Mouse (Mus musculus): ENCODE results near the gene Mpnd. TPM values are rescaled to one million over a fixed set of nuclear protein-coding genes. Genes with fewer than 3 reads are reported as not detected.

Mpnd gene
- polyA plus RNA-seq, 1 experiment from 2014 or later: 156 TPM

DNA sequence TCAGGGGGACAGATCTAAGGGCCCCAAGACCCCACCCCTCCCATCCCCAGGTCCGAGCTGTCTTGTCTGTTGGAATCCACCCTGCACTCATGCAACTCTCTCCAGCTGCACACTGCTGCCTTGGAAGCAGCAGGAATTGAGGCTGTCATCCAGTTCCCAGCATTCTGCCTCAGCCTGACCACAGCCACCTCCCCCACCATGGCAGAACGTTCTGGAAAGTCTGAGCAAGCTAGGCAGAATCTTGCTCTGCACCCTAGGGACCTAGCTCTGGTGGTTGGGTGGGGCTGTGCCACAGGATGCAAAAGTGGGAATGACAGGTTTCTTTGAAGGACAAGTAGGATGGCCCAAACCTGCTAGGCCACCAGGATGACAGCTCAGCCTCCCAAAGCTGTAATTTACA lies 19.0 kb downstream of the Mpnd start:
- no peak overlapping the region for H3K9ac ChIP-seq
- peaks cover 48% of the 10 kb centered on the region for H3K4me1 ChIP-seq (replicated peaks)
- no peak overlapping the region for H3K27ac ChIP-seq (replicated peaks)
- H3K27me3 ChIP-seq: no peaks in the 10 kb centered on the region
- no peak overlapping the region for H3K4me2 ChIP-seq
- no peak overlapping the region for H3K4me3 ChIP-seq
- peaks cover 31% of the 10 kb centered on the region for H3K36me3 ChIP-seq
- ATAC-seq (ENCODE audit: low read depth): no peak
- WGBS: 81% methylated on average over 2 of the region's 2 CpGs
- no peaks in the 10 kb centered on the region for H3K9me3 ChIP-seq

DNA sequence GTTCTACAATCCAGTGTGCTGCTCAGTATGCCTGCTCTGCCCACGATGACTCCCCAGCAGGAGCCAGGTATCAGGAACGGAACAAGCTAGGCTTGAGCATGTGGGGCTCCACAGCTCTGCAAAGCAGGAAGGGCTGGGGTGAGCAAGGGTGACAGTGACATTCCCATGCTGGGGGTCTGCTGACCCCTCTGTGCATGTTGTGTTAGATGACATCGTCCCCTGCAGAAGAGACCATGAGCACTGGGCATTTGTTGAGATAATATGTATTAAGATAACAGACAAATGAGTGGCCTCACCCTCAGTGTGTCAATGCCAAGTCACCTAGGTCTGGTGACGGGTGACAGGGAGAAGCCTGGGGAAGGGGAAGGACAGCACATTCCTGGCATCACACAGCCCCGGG lies 19.4 kb downstream of the Mpnd start:
- Histone ChIP-seq H3K36me3 (peaks cover 31% of the 10 kb centered on the region), H3K4me2 (no peak overlapping the region), H3K9me3 (no peaks in the 10 kb centered on the region), H3K4me3 (no peak overlapping the region), H3K9ac (no peak overlapping the region), H3K27ac (replicated peaks) (no peak overlapping the region), H3K27me3 (no peaks in the 10 kb centered on the region), H3K4me1 (replicated peaks) (peaks cover 51% of the 10 kb centered on the region)
- WGBS: 79% methylated on average over 5 of the region's 5 CpGs
- ATAC-seq (ENCODE audit: low read depth): no peak

DNA sequence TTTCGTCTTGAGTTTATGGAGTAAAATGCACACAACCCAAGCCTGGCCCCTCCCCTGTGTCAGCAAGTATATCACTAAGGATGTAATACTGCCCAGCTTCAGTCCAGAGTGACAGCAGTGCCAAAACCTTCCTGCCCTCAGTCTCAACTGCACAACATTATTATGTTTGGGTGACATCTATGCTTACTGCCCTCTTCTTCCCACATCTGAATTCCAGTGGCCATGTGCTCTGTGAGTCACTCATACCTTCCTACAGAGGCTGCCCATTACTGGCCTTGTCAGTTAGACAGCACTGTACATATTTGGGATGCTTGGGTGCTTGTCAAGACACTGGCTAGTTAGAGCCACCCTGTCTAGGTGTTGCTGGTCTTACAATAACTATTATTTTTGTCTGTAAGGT lies 20.8 kb downstream of the Mpnd start:
- Histone ChIP-seq H3K4me3 (no peak overlapping the region), H3K4me1 (replicated peaks) (peaks cover 56% of the 10 kb centered on the region), H3K9ac (no peak overlapping the region), H3K27me3 (no peaks in the 10 kb centered on the region), H3K9me3 (no peaks in the 10 kb centered on the region), H3K4me2 (no peak overlapping the region), H3K36me3 (peaks cover 32% of the 10 kb centered on the region), H3K27ac (replicated peaks) (no peak overlapping the region)
- WGBS: 92% methylated on average over 1 of the region's 1 CpGs
- ATAC-seq (ENCODE audit: low read depth): no peak

DNA sequence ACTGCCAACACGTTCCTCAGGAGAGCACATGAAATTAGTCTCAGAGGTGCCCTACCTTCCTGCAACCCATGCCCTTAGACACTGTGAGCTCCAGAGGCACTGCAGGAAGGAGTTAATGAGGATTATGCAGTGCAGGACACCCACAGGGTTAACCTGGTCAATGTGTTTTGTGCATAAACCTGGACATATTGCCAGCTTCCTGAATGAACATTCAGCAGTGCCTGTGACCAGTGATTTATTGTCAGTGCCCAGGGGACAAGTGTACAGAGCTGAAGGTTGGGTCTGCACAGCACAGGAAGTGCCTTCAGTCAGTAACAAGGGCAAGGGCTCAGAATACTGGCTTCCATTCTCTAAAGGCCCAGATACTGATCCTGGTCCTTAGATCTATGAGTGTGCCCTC lies 21.4 kb downstream of the Mpnd start:
- Histone ChIP-seq H3K4me1 (replicated peaks) (peaks cover 53% of the 10 kb centered on the region), H3K4me3 (no peak overlapping the region), H3K9ac (no peak overlapping the region), H3K27ac (replicated peaks) (no peak overlapping the region), H3K27me3 (no peaks in the 10 kb centered on the region), H3K9me3 (no peaks in the 10 kb centered on the region), H3K36me3 (peaks cover 33% of the 10 kb centered on the region), H3K4me2 (no peak overlapping the region)
- no peak for ATAC-seq (ENCODE audit: low read depth)
- 90% methylated on average over 1 of the region's 1 CpGs for WGBS

DNA sequence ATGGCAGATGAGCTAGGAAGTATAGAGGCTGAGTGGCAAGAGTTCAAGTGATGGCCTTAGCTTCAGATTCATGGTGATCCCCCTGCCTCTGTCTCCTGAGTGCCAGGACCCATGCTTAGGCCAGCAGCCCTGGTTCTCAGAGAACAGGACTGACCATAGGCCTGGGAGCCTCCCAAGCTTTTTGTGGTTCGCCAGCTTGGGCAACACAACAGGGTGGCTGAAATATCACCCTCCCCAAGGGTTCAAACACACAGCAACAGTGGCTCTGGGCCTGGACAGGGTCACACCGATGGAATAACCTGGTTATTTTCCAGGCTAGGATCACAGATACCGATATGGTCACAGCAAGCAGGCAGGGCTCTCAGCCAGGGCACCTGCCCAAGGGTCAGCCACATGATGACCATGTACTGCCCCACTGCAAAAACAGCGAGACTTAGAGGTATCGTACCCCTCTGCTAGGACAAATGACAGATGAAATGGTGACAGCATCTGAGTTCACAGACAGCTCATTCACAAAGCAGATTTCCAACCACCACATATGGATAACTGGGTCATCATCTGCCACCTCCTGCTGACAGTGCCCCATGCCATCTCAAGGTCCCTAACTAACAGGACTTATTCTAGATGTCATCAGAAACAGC lies 22.4 kb downstream of the Mpnd start:
- Histone ChIP-seq H3K27me3 (no peaks in the 10 kb centered on the region), H3K4me1 (replicated peaks) (peaks cover 56% of the 10 kb centered on the region), H3K36me3 (peaks cover 37% of the 10 kb centered on the region), H3K9ac (peak overlapping the region; percentile 51), H3K4me3 (no peak overlapping the region), H3K27ac (replicated peaks) (no peak overlapping the region), H3K4me2 (no peak overlapping the region), H3K9me3 (no peaks in the 10 kb centered on the region)
- WGBS: 94% methylated on average over 5 of the region's 5 CpGs
- no peak for ATAC-seq (ENCODE audit: low read depth)

DNA sequence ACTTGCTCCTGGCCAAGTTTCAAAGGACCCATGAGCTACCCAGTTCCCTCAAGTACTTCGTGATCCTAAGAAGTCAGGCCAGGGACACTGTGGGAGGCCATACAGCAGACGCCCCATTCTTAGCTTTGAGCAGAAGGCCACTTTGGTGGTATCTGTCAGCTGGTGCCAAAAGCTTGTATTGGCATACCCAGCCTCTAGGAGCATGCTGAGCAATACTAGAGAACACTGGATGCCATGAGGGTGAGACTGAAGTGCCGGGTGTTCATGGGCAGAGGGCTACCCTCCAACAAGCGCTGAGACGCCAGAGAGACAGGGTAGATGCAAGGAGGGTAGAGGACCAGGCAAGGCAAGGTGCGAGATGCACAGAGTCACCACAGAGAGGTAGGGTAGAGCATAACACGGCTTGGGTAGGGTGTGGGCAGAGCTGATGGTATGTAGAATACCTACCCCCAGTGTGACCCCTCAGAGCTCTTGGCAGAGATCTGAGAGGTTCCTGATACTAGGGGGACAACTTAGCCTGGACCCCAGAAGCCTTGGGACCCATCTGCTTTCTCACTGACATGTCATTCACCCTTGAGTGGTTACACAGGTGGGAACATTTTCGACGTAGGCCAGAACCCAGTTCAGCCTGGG lies 24.8 kb downstream of the Mpnd start:
- no peak overlapping the region for H3K4me3 ChIP-seq
- peaks cover 48% of the 10 kb centered on the region for H3K36me3 ChIP-seq
- no peaks in the 10 kb centered on the region for H3K27me3 ChIP-seq
- 0 out of 2 replicates have a peak overlapping the region, but pooled peaks have one; percentile 14 for H3K9ac ChIP-seq
- no peak overlapping the region for H3K27ac ChIP-seq (replicated peaks)
- 91% methylated on average over 9 of the region's 9 CpGs for WGBS
- no peak overlapping the region for H3K4me2 ChIP-seq
- H3K9me3 ChIP-seq: no peaks in the 10 kb centered on the region
- ATAC-seq (ENCODE audit: low read depth): no peak
- peaks cover 69% of the 10 kb centered on the region for H3K4me1 ChIP-seq (replicated peaks)

DNA sequence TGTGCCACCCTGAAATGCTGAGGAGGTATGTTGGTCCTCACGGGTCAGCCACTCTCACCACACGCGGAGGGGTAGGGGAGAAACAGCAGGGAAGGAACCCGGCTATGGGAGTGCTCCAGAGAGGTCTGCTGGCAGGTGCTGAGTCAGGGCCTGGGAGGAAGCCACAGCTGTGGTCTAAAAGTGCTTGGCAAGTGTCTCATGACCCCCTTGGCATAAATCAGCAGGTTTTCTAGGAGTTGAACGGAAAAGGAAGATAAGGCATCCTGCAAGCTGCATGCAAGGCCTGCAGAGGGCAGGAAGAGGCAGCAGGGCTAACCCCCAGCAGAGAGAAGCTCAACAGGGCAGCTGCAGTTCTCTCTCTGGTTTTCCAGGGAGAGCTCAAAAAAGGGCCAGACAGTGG lies 25.4 kb downstream of the Mpnd start:
- no peaks in the 10 kb centered on the region for H3K9me3 ChIP-seq
- peaks cover 48% of the 10 kb centered on the region for H3K36me3 ChIP-seq
- H3K4me2 ChIP-seq: no peak overlapping the region
- H3K4me1 ChIP-seq (replicated peaks): peaks cover 75% of the 10 kb centered on the region
- ATAC-seq (ENCODE audit: low read depth): no peak
- H3K27ac ChIP-seq (replicated peaks): no peak overlapping the region
- H3K27me3 ChIP-seq: no peaks in the 10 kb centered on the region
- no peak overlapping the region for H3K4me3 ChIP-seq
- WGBS: 68% methylated on average over 5 of the region's 5 CpGs
- no peak overlapping the region for H3K9ac ChIP-seq

DNA sequence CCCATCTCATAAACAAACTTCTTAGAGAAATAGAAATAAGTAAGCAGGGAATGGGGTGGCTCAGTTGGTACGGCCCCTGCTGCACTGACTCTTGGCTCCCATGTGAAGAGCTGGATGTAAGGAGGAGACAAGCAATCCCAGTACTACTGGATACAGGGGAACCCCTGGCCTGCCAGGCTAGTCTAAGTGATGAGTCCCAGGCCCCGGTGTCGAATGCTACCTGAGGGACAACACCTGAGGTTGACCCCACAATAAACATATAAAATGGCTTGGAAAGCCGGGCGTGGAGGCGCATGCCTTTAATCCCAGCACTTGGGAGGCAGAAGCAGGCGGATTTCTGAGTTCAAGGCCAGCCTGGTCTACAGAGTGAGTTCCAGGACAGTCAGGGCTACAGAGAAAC lies 25.9 kb downstream of the Mpnd start:
- Histone ChIP-seq H3K27me3 (no peaks in the 10 kb centered on the region), H3K4me3 (no peak overlapping the region), H3K27ac (replicated peaks) (no peak overlapping the region), H3K36me3 (peaks cover 48% of the 10 kb centered on the region), H3K9me3 (no peaks in the 10 kb centered on the region), H3K4me2 (no peak overlapping the region), H3K9ac (no peak overlapping the region), H3K4me1 (replicated peaks) (peaks cover 76% of the 10 kb centered on the region)
- no peak for ATAC-seq (ENCODE audit: low read depth)
- 93% methylated on average over 7 of the region's 7 CpGs for WGBS

DNA sequence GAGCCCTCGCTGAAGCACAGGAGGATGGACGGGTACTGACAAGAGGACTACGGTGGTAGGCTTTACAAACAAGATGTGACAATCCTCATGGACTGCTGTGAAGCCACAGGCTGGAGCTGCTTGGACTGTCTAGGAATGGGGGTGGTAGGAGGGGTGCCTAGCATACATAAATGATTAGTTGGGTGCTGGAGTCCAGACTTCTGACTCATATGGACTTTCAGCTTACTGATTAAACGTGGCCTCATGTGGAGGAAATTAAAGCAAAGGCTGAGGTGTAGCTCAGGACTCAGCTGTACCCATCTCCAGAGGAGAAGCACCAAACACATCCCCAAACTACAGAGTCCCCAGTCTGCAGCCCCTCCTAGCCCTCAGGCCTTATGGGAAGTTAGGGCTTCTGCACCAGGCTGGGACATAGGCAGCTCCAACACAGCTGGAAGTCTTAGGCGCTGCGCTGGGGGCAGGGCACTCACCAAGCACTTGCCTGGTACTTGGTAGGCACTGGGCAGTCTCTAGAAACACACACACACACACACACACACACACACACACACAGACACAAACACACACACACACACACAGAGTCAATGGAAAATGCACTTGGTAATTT lies 26.7 kb downstream of the Mpnd start:
- 84% methylated on average over 6 of the region's 6 CpGs for WGBS
- peaks cover 48% of the 10 kb centered on the region for H3K36me3 ChIP-seq
- peaks cover 71% of the 10 kb centered on the region for H3K4me1 ChIP-seq (replicated peaks)
- H3K4me3 ChIP-seq: no peak overlapping the region
- H3K9ac ChIP-seq: peak overlapping the region; percentile 22; the same call in 1 of the 2 replicates
- H3K9me3 ChIP-seq: no peaks in the 10 kb centered on the region
- no peaks in the 10 kb centered on the region for H3K27me3 ChIP-seq
- no peak for ATAC-seq (ENCODE audit: low read depth)
- H3K27ac ChIP-seq (replicated peaks): no peak overlapping the region
- H3K4me2 ChIP-seq: no peak overlapping the region

DNA sequence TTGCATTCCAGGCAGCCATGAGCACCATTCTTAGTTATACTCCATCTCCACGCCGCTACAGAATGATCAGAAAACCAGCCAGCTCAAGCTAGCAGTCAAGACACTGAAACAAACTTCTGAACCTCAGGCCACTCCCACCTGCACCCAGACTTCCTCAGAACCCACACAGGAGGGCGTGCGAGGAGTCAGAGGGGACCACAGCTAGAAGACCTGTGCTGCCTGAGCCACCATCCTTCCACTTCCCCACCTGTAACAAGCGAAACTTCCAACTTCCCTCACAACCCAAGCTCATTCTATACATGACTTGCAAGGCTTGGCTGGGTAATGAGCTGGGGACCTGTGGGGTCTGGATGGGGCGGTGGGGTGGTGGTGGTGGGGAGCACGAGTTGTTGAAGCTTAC lies 27.3 kb downstream of the Mpnd start:
- Histone ChIP-seq H3K4me3 (no peak overlapping the region), H3K9ac (peak overlapping the region; percentile 22; the same call in 1 of the 2 replicates), H3K27ac (replicated peaks) (no peak overlapping the region), H3K36me3 (peaks cover 46% of the 10 kb centered on the region), H3K27me3 (no peaks in the 10 kb centered on the region), H3K4me1 (replicated peaks) (peaks cover 66% of the 10 kb centered on the region), H3K9me3 (no peaks in the 10 kb centered on the region), H3K4me2 (no peak overlapping the region)
- 81% methylated on average over 7 of the region's 7 CpGs for WGBS
- ATAC-seq (ENCODE audit: low read depth): no peak

DNA sequence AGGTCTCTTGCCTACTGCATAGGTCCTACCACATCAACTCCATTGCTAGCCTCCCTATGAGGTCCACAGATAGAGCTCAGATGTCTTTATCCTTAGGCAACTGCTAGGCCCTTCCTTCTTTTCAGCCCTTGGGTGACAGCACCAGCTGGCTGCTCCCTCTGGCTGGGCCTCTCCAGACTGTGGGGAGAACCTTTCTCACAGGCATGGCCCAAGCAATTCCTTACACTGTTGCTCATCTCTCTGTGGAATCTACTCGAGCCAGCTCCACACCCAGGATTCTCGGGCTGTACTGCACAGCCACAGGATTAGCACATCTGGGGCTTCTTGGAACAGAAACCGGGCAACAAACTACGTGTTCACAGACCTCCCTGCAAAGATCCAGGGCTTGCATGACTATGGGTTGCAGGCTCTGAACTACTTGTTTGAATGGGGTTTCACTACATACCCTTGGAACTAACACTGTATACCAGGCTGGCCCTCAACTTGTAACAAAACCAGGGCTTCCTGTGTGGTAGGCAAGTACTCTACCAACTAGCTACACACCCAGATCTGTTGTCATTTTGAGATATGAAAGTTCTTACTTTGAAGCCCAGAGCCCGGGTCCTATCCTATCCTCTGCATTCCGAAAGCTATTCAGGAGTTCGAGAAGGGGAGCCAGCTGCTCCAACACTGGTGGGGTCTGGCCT lies 28.7 kb downstream of the Mpnd start:
- peak overlapping the region; percentile 91 for H3K9ac ChIP-seq

DNA sequence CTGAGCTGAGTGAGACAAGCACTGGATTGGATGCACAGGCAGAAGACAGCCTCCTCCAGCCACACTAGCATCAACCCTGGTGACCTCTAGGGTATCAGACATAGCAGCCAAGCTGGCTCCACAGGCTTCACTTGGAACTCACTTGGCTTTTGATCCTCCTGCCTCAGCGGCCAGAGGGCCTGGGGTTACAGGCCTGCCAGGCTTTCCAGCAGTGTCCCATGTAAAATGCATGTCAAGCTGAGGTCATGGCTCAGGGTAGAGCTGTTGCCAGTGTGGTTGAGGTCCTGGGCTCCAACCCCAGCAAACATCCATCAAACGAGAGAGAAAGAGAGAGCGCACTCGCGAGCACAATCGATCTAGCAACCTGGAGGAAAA lies 29.2 kb downstream of the Mpnd start:
- WGBS: 88% methylated on average over 6 of the region's 6 CpGs
- ATAC-seq (ENCODE audit: low read depth): no peak

More for the DNA sequence above, 28.7 kb downstream of the Mpnd start:
- Histone ChIP-seq H3K36me3 (peaks cover 35% of the 10 kb centered on the region), H3K9me3 (no peaks in the 10 kb centered on the region), H3K27me3 (no peaks in the 10 kb centered on the region), H3K4me1 (replicated peaks) (peaks cover 62% of the 10 kb centered on the region), H3K27ac (replicated peaks) (no peak overlapping the region), H3K4me3 (peak overlapping the region; percentile 4; the same call in 1 of the 2 replicates), H3K4me2 (peak overlapping the region; percentile 67)
- 88% methylated on average over 7 of the region's 7 CpGs for WGBS
- ATAC-seq (ENCODE audit: low read depth): no peak

More for the DNA sequence above, 29.2 kb downstream of the Mpnd start:
- H3K27me3 ChIP-seq: no peaks in the 10 kb centered on the region
- H3K9ac ChIP-seq: peak overlapping the region; percentile 91
- peak overlapping the region; percentile 4; the same call in 1 of the 2 replicates for H3K4me3 ChIP-seq
- H3K4me2 ChIP-seq: peak overlapping the region; percentile 67
- H3K36me3 ChIP-seq: peaks cover 29% of the 10 kb centered on the region
- H3K4me1 ChIP-seq (replicated peaks): peaks cover 56% of the 10 kb centered on the region
- no peak overlapping the region for H3K27ac ChIP-seq (replicated peaks)
- no peaks in the 10 kb centered on the region for H3K9me3 ChIP-seq
